ENCODE assay signal across 13 mouse cellular contexts in the genomic region with DNA sequence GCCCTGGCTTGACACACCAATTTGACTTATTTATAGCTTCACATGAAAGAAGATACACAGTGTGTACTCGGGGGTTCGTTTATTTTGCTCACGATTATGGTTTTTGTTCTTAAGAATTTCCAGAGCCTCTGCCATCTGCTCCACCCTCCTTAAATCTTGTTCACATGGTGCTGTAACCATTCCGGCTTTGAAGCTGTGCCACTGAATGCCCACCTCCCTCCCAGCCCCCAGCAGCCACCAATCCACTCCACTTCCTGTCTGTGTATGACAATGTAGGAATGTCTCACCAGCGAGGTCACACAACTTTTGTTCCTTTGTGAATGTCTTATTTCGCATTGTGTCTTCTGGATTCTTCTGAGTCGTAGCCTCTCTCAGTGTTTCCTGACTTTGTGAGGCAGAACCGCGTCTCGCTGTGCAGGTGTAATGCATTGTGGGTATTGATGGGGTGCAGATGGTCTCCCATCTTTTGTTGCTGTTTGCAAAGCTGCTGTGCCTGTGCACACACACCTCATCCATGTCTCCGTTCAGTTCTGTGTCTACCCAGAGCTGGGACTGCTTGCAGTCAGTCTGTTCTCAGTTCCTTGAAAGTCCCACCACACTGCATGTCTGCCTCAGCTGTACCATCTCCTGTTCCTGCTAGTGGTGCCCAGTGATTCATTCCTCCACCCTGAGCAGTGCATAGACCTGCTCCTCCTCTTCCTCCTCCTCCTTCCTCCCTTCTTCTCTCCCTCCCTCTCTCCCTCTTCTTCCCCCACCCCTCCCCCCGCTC.
"Had no signal": no experiment of that assay in that cellular context is flagged by ENCODE, and none has a peak within 500 bp of the region (broad histone marks: within the 10 kb centered on the region; RNA-seq: fewer than 3 reads in every experiment).

No protein-coding gene starts in this region.

- DNase-seq: kidney, postnatal 25 days; lung, adult 2 months; lung, postnatal 36 days; right cerebral cortex, adult 18-20 months; right cerebral cortex, postnatal 25 days; thymus, postnatal 4 days had no signal

- H3K4me3 ChIP-seq: left cerebral cortex, adult 2 months; limb, embryonic 10.5 days; liver, embryonic 15.5 days; midbrain, embryonic 15.5 days; neural tube, embryonic 13.5 days had no signal

- H3K27ac ChIP-seq: left cerebral cortex, adult 2 months; limb, embryonic 10.5 days; liver, embryonic 15.5 days; midbrain, embryonic 15.5 days; neural tube, embryonic 13.5 days had no signal

- H3K36me3 ChIP-seq: limb, embryonic 10.5 days; liver, embryonic 15.5 days; midbrain, embryonic 15.5 days; neural tube, embryonic 13.5 days had no signal

- H3K9me3 ChIP-seq: limb, embryonic 10.5 days; liver, embryonic 15.5 days; midbrain, embryonic 15.5 days; neural tube, embryonic 13.5 days had no signal

- H3K4me1 ChIP-seq: liver, embryonic 15.5 days had no signal

- H3K9ac ChIP-seq: liver, embryonic 15.5 days; midbrain, embryonic 15.5 days; neural tube, embryonic 13.5 days had no signal

- H3K4me2 ChIP-seq: liver, embryonic 11.5 days; liver, embryonic 15.5 days; midbrain, embryonic 11.5 days; midbrain, embryonic 15.5 days; neural tube, embryonic 13.5 days had no signal

- ATAC-seq: midbrain, embryonic 15.5 days had no signal
